20 mouse cellular contexts compared by ENCODE assay signal in the genomic region with DNA sequence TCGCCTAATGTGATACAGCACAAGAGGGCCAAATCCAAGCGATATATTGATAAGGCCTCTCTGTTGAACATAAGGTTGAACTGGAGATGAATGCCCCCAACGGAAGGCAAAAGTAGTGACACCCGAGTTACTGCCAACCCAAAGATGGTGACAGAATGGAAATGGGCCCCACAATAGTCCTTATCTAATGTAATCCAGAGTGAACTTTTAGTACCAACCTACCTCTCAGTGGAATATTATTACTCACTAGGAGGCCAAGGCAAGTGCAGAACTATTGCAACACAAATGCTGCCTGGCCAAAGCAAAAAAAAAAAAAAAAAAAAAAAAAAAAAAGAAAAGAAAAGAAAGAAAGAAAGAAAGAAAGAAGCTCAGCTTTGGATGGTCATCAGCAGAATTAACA. TPM values are rescaled to one million over a fixed set of nuclear protein-coding genes. Genes with fewer than 3 reads are reported as not detected.
DNase-seq lines count a peak whose midpoint lies in the region; ATAC-seq lines count a peak whose summit lies in the region.
"Had no signal": no experiment of that assay in that cellular context is flagged by ENCODE, and none has a peak within 500 bp of the region (broad histone marks: within the 10 kb centered on the region; RNA-seq: fewer than 3 reads in every experiment).

No protein-coding gene starts in this region.

- DNase-seq in hindbrain, embryonic 14.5 days (ENCODE audit: low spot score) = no peak
- no peak for DNase-seq in hindbrain, embryonic 10.5 days (ENCODE audit: low spot score)
- DNase-seq in midbrain, embryonic 14.5 days = no peak
- DNase-seq in adipocyte (ENCODE audit: low spot score) = peak; percentile 33
- DNase-seq in layer of hippocampus, postnatal 25 days (ENCODE audit: extremely low spot score in 1 of 2, low spot score in 1 of 2) = no peak
- DNase-seq in forebrain, embryonic 14.5 days (ENCODE audit: low spot score) = no peak
- DNase-seq: B cell, adult 2 months; cerebellum, adult 18-20 months; cerebellum, adult 9-11 months; cerebellum, postnatal 36 days; forebrain, postnatal 0 days; gastrocnemius, postnatal 36 days; heart, adult 18-20 months; heart, postnatal 10 days; kidney, adult 18-20 months had no signal

- H3K27ac ChIP-seq in hindbrain, embryonic 14.5 days = no peak overlapping the region
- no peak overlapping the region for H3K27ac ChIP-seq in hindbrain, embryonic 10.5 days
- no peak overlapping the region for H3K27ac ChIP-seq in midbrain, embryonic 14.5 days (replicated peaks; ENCODE audit: low read depth, low read length)
- H3K27ac ChIP-seq in midbrain, embryonic 15.5 days = no peak overlapping the region
- no peak overlapping the region for H3K27ac ChIP-seq in forebrain, embryonic 14.5 days (ENCODE audit: low read depth, low read length)
- H3K27ac ChIP-seq: embryonic facial prominence, embryonic 13.5 days; forebrain, embryonic 12.5 days; heart, embryonic 10.5 days; hindbrain, embryonic 15.5 days had no signal

- H3K36me3 ChIP-seq in hindbrain, embryonic 14.5 days (replicated peaks; ENCODE audit: control insufficient read depth, insufficient read depth) = no peaks in the 10 kb centered on the region
- H3K36me3 ChIP-seq in hindbrain, embryonic 10.5 days = no peaks in the 10 kb centered on the region
- H3K36me3 ChIP-seq in midbrain, embryonic 14.5 days (ENCODE audit: control insufficient read depth, insufficient read depth, low read length) = no peaks in the 10 kb centered on the region
- no peaks in the 10 kb centered on the region for H3K36me3 ChIP-seq in midbrain, embryonic 15.5 days (replicated peaks)
- no peaks in the 10 kb centered on the region for H3K36me3 ChIP-seq in forebrain, embryonic 14.5 days (ENCODE audit: control insufficient read depth, insufficient read depth, low read length)
- H3K36me3 ChIP-seq: embryonic facial prominence, embryonic 13.5 days; forebrain, embryonic 12.5 days; heart, embryonic 10.5 days; hindbrain, embryonic 15.5 days had no signal

- WGBS in hindbrain, embryonic 14.5 days = 93% methylated on average over 4 of the region's 4 CpGs
- whole genome bisulfite sequencing in hindbrain, embryonic 10.5 days = 89% methylated on average over 4 of the region's 4 CpGs
- 92% methylated on average over 4 of the region's 4 CpGs for WGBS in midbrain, embryonic 14.5 days
- WGBS in midbrain, embryonic 15.5 days = 97% methylated on average over 4 of the region's 4 CpGs
- WGBS in forebrain, embryonic 14.5 days = 90% methylated on average over 4 of the region's 4 CpGs

- no peak for ATAC-seq in hindbrain, embryonic 14.5 days (ENCODE audit: low FRiP score)
- no peak for ATAC-seq in midbrain, embryonic 14.5 days (ENCODE audit: low FRiP score, low TSS enrichment)
- no peak for ATAC-seq in midbrain, embryonic 15.5 days (replicated peaks)
- no peak for ATAC-seq in forebrain, embryonic 14.5 days
- ATAC-seq: forebrain, postnatal 0 days had no signal

- peaks cover 29% of the 10 kb centered on the region for H3K4me1 ChIP-seq in hindbrain, embryonic 14.5 days (replicated peaks; ENCODE audit: control insufficient read depth, insufficient read depth, low read length)
- H3K4me1 ChIP-seq in hindbrain, embryonic 10.5 days (replicated peaks) = peaks cover 30% of the 10 kb centered on the region
- H3K4me1 ChIP-seq in midbrain, embryonic 14.5 days (ENCODE audit: control insufficient read depth, insufficient read depth, low read length) = peaks cover 28% of the 10 kb centered on the region
- peaks cover 37% of the 10 kb centered on the region for H3K4me1 ChIP-seq in midbrain, embryonic 15.5 days
- peaks cover 12% of the 10 kb centered on the region; the same call in 1 of the 2 replicates for H3K4me1 ChIP-seq in forebrain, embryonic 14.5 days (ENCODE audit: control insufficient read depth, insufficient read depth, low read length)

- no peaks in the 10 kb centered on the region for H3K27me3 ChIP-seq in hindbrain, embryonic 14.5 days (ENCODE audit: control insufficient read depth, insufficient read depth, low read length)
- no peaks in the 10 kb centered on the region for H3K27me3 ChIP-seq in hindbrain, embryonic 10.5 days (ENCODE audit: insufficient read depth, poor library complexity, severe bottlenecking)
- H3K27me3 ChIP-seq in midbrain, embryonic 14.5 days (ENCODE audit: control insufficient read depth, insufficient read depth, low read length) = no peaks in the 10 kb centered on the region
- no peaks in the 10 kb centered on the region for H3K27me3 ChIP-seq in midbrain, embryonic 15.5 days (replicated peaks)
- no peaks in the 10 kb centered on the region for H3K27me3 ChIP-seq in forebrain, embryonic 14.5 days (replicated peaks; ENCODE audit: control insufficient read depth, insufficient read depth, low read length)
- H3K27me3 ChIP-seq: embryonic facial prominence, embryonic 13.5 days; forebrain, embryonic 12.5 days; hindbrain, embryonic 15.5 days had no signal

- 0 out of 2 replicates have a peak overlapping the region, but pooled peaks have one; percentile 59 for H3K4me2 ChIP-seq in hindbrain, embryonic 14.5 days (replicated peaks)
- H3K4me2 ChIP-seq in midbrain, embryonic 14.5 days (ENCODE audit: low read length) = peak overlapping the region; percentile 15; the same call in 1 of the 2 replicates
- no peak overlapping the region for H3K4me2 ChIP-seq in midbrain, embryonic 15.5 days
- no peak overlapping the region for H3K4me2 ChIP-seq in forebrain, embryonic 14.5 days (ENCODE audit: low read length)
- H3K4me2 ChIP-seq: embryonic facial prominence, embryonic 13.5 days; forebrain, embryonic 12.5 days; hindbrain, embryonic 15.5 days had no signal

- no peaks in the 10 kb centered on the region for H3K9me3 ChIP-seq in hindbrain, embryonic 14.5 days (ENCODE audit: control insufficient read depth, low read length)
- H3K9me3 ChIP-seq in hindbrain, embryonic 10.5 days = no peaks in the 10 kb centered on the region
- H3K9me3 ChIP-seq in midbrain, embryonic 14.5 days (ENCODE audit: control insufficient read depth, low read length) = no peaks in the 10 kb centered on the region
- H3K9me3 ChIP-seq in midbrain, embryonic 15.5 days = no peaks in the 10 kb centered on the region
- H3K9me3 ChIP-seq in forebrain, embryonic 14.5 days (replicated peaks; ENCODE audit: control insufficient read depth, low read length) = no peaks in the 10 kb centered on the region
- H3K9me3 ChIP-seq: embryonic facial prominence, embryonic 13.5 days; forebrain, embryonic 12.5 days; heart, embryonic 10.5 days; hindbrain, embryonic 15.5 days had no signal

- no peak overlapping the region for H3K9ac ChIP-seq in hindbrain, embryonic 14.5 days
- no peak overlapping the region for H3K9ac ChIP-seq in midbrain, embryonic 14.5 days (replicated peaks; ENCODE audit: low read length)
- no peak overlapping the region for H3K9ac ChIP-seq in midbrain, embryonic 15.5 days
- H3K9ac ChIP-seq in forebrain, embryonic 14.5 days (ENCODE audit: low read length) = no peak overlapping the region
- H3K9ac ChIP-seq: embryonic facial prominence, embryonic 13.5 days; forebrain, embryonic 12.5 days; forebrain, postnatal 0 days; hindbrain, embryonic 15.5 days had no signal

- H3K4me3 ChIP-seq in hindbrain, embryonic 14.5 days (replicated peaks; ENCODE audit: low read length) = no peak overlapping the region
- H3K4me3 ChIP-seq in hindbrain, embryonic 10.5 days = no peak overlapping the region
- no peak overlapping the region for H3K4me3 ChIP-seq in midbrain, embryonic 14.5 days (replicated peaks; ENCODE audit: low read depth, low read length)
- H3K4me3 ChIP-seq in midbrain, embryonic 15.5 days = no peak overlapping the region
- no peak overlapping the region for H3K4me3 ChIP-seq in forebrain, embryonic 14.5 days (ENCODE audit: low read depth, low read length)
- H3K4me3 ChIP-seq: embryonic facial prominence, embryonic 13.5 days; forebrain, embryonic 12.5 days; heart, embryonic 10.5 days; hindbrain, embryonic 15.5 days had no signal

RNA-seq across cellular contexts. Expression of a gene that starts 2.9 kb away (rescaled TPM):
- 17.5 and 18.7 TPM in 2 replicates for polyA plus RNA-seq in hindbrain, embryonic 14.5 days (2014; fragmentation: Nextera tagmentation; extraction: Ambion mirVana)
- polyA plus RNA-seq in hindbrain, embryonic 10.5 days (2016; fragmentation: Nextera tagmentation; extraction: Ambion mirVana) = 12.0 and 14.3 TPM in 2 replicates
- 22.8 and 23.7 TPM in 2 replicates for polyA plus RNA-seq in midbrain, embryonic 14.5 days (2014; fragmentation: Nextera tagmentation; extraction: Ambion mirVana)
- polyA plus RNA-seq in midbrain, embryonic 15.5 days (2015; fragmentation: Nextera tagmentation; extraction: Ambion mirVana) = 18.0 and 18.6 TPM in 2 replicates
- total RNA-seq in layer of hippocampus, postnatal 25 days (2021) = 10 to 100 TPM; 10.4 TPM
- polyA plus RNA-seq in forebrain, embryonic 14.5 days (2014; fragmentation: Nextera tagmentation; extraction: Ambion mirVana) = 17.2 and 18.5 TPM in 2 replicates

RNA-seq across cellular contexts. Expression of a gene that starts 3.4 kb away (rescaled TPM):
- polyA plus RNA-seq in hindbrain, embryonic 14.5 days (2014; fragmentation: Nextera tagmentation; extraction: Ambion mirVana) = 11.3 and 13.0 TPM in 2 replicates
- 11.4 and 14.7 TPM in 2 replicates for polyA plus RNA-seq in hindbrain, embryonic 10.5 days (2016; fragmentation: Nextera tagmentation; extraction: Ambion mirVana)
- polyA plus RNA-seq in midbrain, embryonic 14.5 days (2014; fragmentation: Nextera tagmentation; extraction: Ambion mirVana) = 12.2 and 15.1 TPM in 2 replicates
- polyA plus RNA-seq in midbrain, embryonic 15.5 days (2015; fragmentation: Nextera tagmentation; extraction: Ambion mirVana) = 18.3 and 19.9 TPM in 2 replicates
- total RNA-seq in layer of hippocampus, postnatal 25 days (2021) = 10 to 100 TPM; 22.1 TPM
- polyA plus RNA-seq in forebrain, embryonic 14.5 days (2014; fragmentation: Nextera tagmentation; extraction: Ambion mirVana) = 9.2 and 10.3 TPM in 2 replicates

Comparison
In these comparisons a context has a peak if more than half of its experiments do, and no peak if none do; other contexts are left out.
1. H3K4me2 ChIP-seq: peak in hindbrain, embryonic 14.5 days (single experiment) and midbrain, embryonic 14.5 days (single experiment); none in midbrain, embryonic 15.5 days (single experiment) and forebrain, embryonic 14.5 days (single experiment).